Mouse (Mus musculus): ENCODE results near the gene Nlrp4c. TPM values are rescaled to one million over a fixed set of nuclear protein-coding genes. Genes with fewer than 3 reads are reported as not detected.

Nlrp4c gene
- not detected in 2 replicates for total RNA-seq (2012; rRNA removed)
- not detected for polyA plus RNA-seq (2012; ENCODE audit: insufficient read depth in 1 of 2, insufficient read length in 2 of 2, low read depth in 1 of 2, low replicate concordance in 2 of 2, missing spikeins in 1 of 2)

DNA sequence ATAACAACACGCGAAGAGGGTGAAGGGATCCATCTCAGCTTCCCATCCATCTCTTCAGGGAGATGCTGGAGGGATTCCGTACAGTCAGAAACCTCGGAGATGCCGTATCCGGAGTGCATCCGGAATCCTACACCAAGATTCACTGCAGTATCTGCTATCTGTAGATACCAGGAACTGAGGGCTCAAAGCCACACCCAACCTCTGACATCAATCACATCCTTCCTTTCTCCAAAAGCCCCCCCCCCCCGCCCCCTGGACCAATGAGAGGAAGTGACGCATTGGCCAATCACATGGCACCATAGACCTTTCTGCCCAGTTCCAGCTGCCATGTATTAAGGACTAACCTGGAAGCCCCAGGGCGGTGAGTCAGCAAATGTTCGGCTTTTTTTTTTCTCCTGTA is at the start of gene Nlrp4c:
Gene Nlrp4c, plus strand, starts transcription at position 301 of the 400 bp plus-strand sequence.
- Histone ChIP-seq H3K4me3 (ENCODE audit: control insufficient read depth in 1 of 2, insufficient read depth in 1 of 2, low read depth in 2 of 2, low read length in 2 of 2) (no peak within 1 kb of the TSS), H3K27me3 (ENCODE audit: control insufficient read depth in 1 of 2, insufficient read depth in 2 of 2, low read length in 2 of 2) (no peaks in the 10 kb centered on the region), H3K79me2 (ENCODE audit: control insufficient read depth, insufficient read depth, low read length, poor library complexity) (no peaks in the 10 kb centered on the region), H3K4me1 (ENCODE audit: control insufficient read depth in 1 of 2, insufficient read depth in 2 of 2, low read length in 2 of 2) (no peaks in the 10 kb centered on the region), H3K27ac (ENCODE audit: control insufficient read depth, low read depth, low read length) (no peak within 1 kb of the TSS), H3K36me3 (ENCODE audit: control insufficient read depth in 1 of 2, insufficient read depth in 2 of 2, low read length in 2 of 2) (no peaks in the 10 kb centered on the region), H3K9ac (ENCODE audit: control insufficient read depth, low read depth, low read length, poor library complexity, severe bottlenecking) (no peak within 1 kb of the TSS), H3K9me3 (replicated peaks; ENCODE audit: insufficient read depth, low read length) (no peaks in the 10 kb centered on the region)
- TF ChIP-seq NELFE (IDR thresholded peaks at IDR 0.05; ENCODE audit: low read depth, low read length), result no peak
- TF ChIP-seq ETS1 (IDR thresholded peaks at IDR 0.05; ENCODE audit: low read depth, low read length), result no peak
- no peak for TF ChIP-seq MAFK (IDR thresholded peaks at IDR 0.05; ENCODE audit: borderline replicate concordance, low read depth, low read length)
- TF ChIP-seq NRF1 (IDR thresholded peaks at IDR 0.05; ENCODE audit: insufficient read depth, low read depth, low read length, poor library complexity, severe bottlenecking), result no peak
- TF ChIP-seq ZNF384 (IDR thresholded peaks at IDR 0.05; ENCODE audit: low read depth, low read length), result no peak
- no peak for TF ChIP-seq CTCF (IDR thresholded peaks at IDR 0.05 in 2 of 3, conservative IDR thresholded peaks at IDR 0.05 in 1 of 3; ENCODE audit: control insufficient read depth in 1 of 3, insufficient read depth in 1 of 3, low read depth in 2 of 3, low read length in 3 of 3, poor library complexity in 1 of 3, severe bottlenecking in 1 of 3)
- no peak for TF ChIP-seq SMC3 (IDR thresholded peaks at IDR 0.05; ENCODE audit: low read depth, low read length)
- TF ChIP-seq MAZ (IDR thresholded peaks at IDR 0.05; ENCODE audit: low read depth, low read length), result no peak
- no peak for TF ChIP-seq CHD2 (IDR thresholded peaks at IDR 0.05; ENCODE audit: low read length)
- no peak for TF ChIP-seq ZMIZ1 (IDR thresholded peaks at IDR 0.05; ENCODE audit: low read depth, low read length)
- no peak for TF ChIP-seq POLR2AphosphoS2 (IDR thresholded peaks at IDR 0.05; ENCODE audit: low read length)
- TF ChIP-seq HCFC1 (IDR thresholded peaks at IDR 0.05; ENCODE audit: low read depth, low read length), result no peak
- TF ChIP-seq POLR2A (IDR thresholded peaks at IDR 0.05; ENCODE audit: control insufficient read depth in 1 of 2, insufficient read depth in 1 of 2, low read depth in 1 of 2, low read length in 2 of 2, poor library complexity in 1 of 2), result no peak
- TF ChIP-seq MXI1 (IDR thresholded peaks at IDR 0.05; ENCODE audit: low read depth, low read length), result no peak
- no peak for TF ChIP-seq ZKSCAN1 (IDR thresholded peaks at IDR 0.05; ENCODE audit: low read depth, low read length)
- TF ChIP-seq RCOR1 (IDR thresholded peaks at IDR 0.05; ENCODE audit: low read depth, low read length), result no peak
- no peak for TF ChIP-seq MAX (IDR thresholded peaks at IDR 0.05; ENCODE audit: low read length)
- TF ChIP-seq MYB (IDR thresholded peaks at IDR 0.05; ENCODE audit: low read depth, low read length), result no peak
- DNase-seq (ENCODE audit: low read depth, low spot score), result no peak

DNA sequence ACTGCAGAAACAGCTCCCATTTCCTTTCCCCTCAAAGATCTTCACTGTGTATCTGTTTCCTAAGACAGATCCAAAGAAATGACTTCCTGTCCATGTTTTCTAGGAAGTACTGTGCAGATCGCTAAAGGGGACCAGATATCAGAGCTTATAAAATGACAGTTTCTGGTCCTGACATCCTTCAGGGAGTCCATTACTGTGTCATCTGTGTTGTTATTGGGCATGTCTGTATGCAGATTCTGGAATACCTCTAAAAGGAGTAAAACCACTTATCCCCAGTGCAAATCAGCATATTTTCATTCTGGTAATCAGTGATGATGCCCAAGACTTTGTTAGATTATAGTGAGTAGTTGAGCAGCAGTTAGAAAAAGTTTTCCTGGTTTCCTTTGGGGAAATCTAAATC is 34.1 kb upstream of the Nlrp4c start, which contains the start of gene Vmn1r65:
Gene Vmn1r65, minus strand, starts transcription at position 101 of the 400 bp plus-strand sequence.
- Histone ChIP-seq H3K9ac (ENCODE audit: control insufficient read depth, low read depth, low read length, poor library complexity, severe bottlenecking) (no peak within 1 kb of the TSS), H3K27me3 (ENCODE audit: control insufficient read depth in 1 of 2, insufficient read depth in 2 of 2, low read length in 2 of 2) (no peaks in the 10 kb centered on the region), H3K9me3 (replicated peaks; ENCODE audit: insufficient read depth, low read length) (no peaks in the 10 kb centered on the region), H3K4me3 (ENCODE audit: control insufficient read depth in 1 of 2, insufficient read depth in 1 of 2, low read depth in 2 of 2, low read length in 2 of 2) (no peak within 1 kb of the TSS), H3K36me3 (ENCODE audit: control insufficient read depth in 1 of 2, insufficient read depth in 2 of 2, low read length in 2 of 2) (no peaks in the 10 kb centered on the region), H3K4me1 (ENCODE audit: control insufficient read depth in 1 of 2, insufficient read depth in 2 of 2, low read length in 2 of 2) (no peaks in the 10 kb centered on the region), H3K79me2 (ENCODE audit: control insufficient read depth, insufficient read depth, low read length, poor library complexity) (no peaks in the 10 kb centered on the region), H3K27ac (ENCODE audit: control insufficient read depth, low read depth, low read length) (no peak within 1 kb of the TSS)
- DNase-seq (ENCODE audit: low read depth, low spot score), result no peak
- TF ChIP-seq KAT2A (conservative IDR thresholded peaks at IDR 0.05; ENCODE audit: low read depth, low read length) (no peak), POLR2A (IDR thresholded peaks at IDR 0.05; ENCODE audit: control insufficient read depth in 1 of 2, insufficient read depth in 1 of 2, low read depth in 1 of 2, low read length in 2 of 2, poor library complexity in 1 of 2) (no peak), TCF12 (IDR thresholded peaks at IDR 0.05; ENCODE audit: low read depth, low read length) (no peak), E2F4 (IDR thresholded peaks at IDR 0.05; ENCODE audit: borderline replicate concordance, low read depth, low read length) (no peak), MYC (IDR thresholded peaks at IDR 0.05; ENCODE audit: low read depth, low read length) (no peak), BHLHE40 (IDR thresholded peaks at IDR 0.05; ENCODE audit: borderline replicate concordance, low read depth, low read length) (no peak), MXI1 (IDR thresholded peaks at IDR 0.05; ENCODE audit: low read depth, low read length) (no peak), SMC3 (IDR thresholded peaks at IDR 0.05; ENCODE audit: low read depth, low read length) (no peak), ZKSCAN1 (IDR thresholded peaks at IDR 0.05; ENCODE audit: low read depth, low read length) (no peak), POLR2AphosphoS5 (IDR thresholded peaks at IDR 0.05; ENCODE audit: borderline replicate concordance, low read depth, low read length) (no peak), MAFK (IDR thresholded peaks at IDR 0.05; ENCODE audit: borderline replicate concordance, low read depth, low read length) (no peak), ZMIZ1 (IDR thresholded peaks at IDR 0.05; ENCODE audit: low read depth, low read length) (no peak), MYB (IDR thresholded peaks at IDR 0.05; ENCODE audit: low read depth, low read length) (no peak), USF1 (IDR thresholded peaks at IDR 0.05; ENCODE audit: low read depth, low read length) (no peak), CHD1 (IDR thresholded peaks at IDR 0.05; ENCODE audit: low read depth, low read length) (no peak), ZNF384 (IDR thresholded peaks at IDR 0.05; ENCODE audit: low read depth, low read length) (no peak), CHD2 (IDR thresholded peaks at IDR 0.05; ENCODE audit: low read length) (no peak), MEF2A (IDR thresholded peaks at IDR 0.05; ENCODE audit: extremely low read depth, insufficient replicate concordance, low read depth, low read length, poor library complexity, severe bottlenecking) (no peak)
